Mouse (Mus musculus) left cerebral cortex, postnatal 10 days (tissue): ENCODE results near the gene Zdbf2. TPM values are rescaled to one million over a fixed set of nuclear protein-coding genes. Genes with fewer than 3 reads are reported as not detected.
"Not testable (repeated sequence)": the region's sequence is repeated elsewhere in the genome, so short reads cannot be mapped to it uniquely, and the experiment has no call there.

Experiments used
- DNase-seq, 2 experiments: peaks; one replicate each; pipeline ENCODE4 v3.0.0; 2021 to 2022; ENCODE audit warnings: low spot score in 2 of 2, mixed read lengths in 1 of 2; ENCODE audit errors: extremely low spot score in 1 of 2
- intact Hi-C: fragments of 180-260 bp; cut with DNase I; formaldehyde crosslinking; loops from one replicate; pipeline ENCODE4 v1.15.1; 2025
- microRNA-seq: library from miRNA; unstranded; fragments of <30 nt; microRNA quantifications from one replicate; pipeline ENCODE4 v1.2.0, GENCODE M21; 2022
- total RNA-seq, 2 experiments: library from RNA; stranded (reverse); gene quantifications; 2 replicates each; pipeline ENCODE4 v1.2.3; 2021

Zdbf2 gene
- total RNA-seq, 2 experiments from 2014 or later: 20.3 to 21.7 TPM

DNA sequence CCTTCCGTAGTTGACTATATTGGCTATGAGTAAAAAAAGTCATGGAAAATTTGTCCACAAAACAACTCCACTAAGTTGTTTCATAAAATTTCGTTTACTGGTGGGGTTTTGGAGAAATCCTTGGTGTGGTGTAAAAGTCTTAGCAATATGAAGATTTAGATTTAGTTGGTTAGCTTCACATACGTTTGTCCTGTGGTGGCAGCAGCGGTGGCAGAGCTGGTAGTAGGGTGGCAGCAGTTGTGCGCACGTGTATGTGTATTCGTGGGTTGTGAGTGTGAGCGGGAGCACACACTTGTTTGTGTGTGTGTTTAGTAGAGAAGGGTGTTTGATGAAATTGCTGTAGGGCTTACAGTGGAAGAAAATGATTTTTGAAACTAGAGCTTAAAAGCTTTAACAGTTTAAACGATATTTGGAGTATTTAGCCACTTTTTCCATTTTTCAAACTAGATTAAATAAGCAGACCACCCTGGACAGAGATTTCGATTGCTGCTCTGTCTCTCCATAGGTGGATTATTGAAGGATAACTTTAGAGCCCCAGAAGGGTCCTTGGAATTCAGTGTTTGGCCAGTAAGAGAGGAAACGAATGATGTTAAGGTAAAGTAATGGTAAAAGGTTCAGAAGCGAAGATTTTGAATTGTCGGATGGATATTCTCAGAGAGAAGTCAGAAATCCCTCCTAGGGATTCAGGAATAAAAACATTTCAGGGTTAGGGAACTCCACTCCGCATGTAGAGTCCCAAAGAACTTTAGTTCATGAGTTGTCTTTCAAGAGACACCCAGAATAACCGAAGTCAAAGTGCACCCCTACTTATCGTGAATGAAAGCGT is 12.9 kb upstream of the Zdbf2 start:
- intact Hi-C loops: no loop called here
- no peak for DNase-seq

DNA sequence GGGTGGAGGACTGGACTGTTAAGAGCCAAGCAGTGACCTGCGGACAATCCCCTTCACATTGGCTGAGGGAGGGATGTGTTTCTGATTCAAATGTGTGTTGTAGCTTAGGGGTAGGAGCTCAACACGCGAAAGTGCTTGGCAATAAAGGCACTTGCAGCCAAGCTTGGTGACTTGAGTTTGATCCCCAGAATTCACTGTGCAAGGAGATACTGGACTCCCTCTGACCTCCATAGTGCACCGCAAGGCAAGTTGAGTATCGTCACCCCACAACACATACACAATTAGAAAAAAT is 12.4 kb upstream of the Zdbf2 start:
- intact Hi-C loops: no loop called here
- DNase-seq: no peak

DNA sequence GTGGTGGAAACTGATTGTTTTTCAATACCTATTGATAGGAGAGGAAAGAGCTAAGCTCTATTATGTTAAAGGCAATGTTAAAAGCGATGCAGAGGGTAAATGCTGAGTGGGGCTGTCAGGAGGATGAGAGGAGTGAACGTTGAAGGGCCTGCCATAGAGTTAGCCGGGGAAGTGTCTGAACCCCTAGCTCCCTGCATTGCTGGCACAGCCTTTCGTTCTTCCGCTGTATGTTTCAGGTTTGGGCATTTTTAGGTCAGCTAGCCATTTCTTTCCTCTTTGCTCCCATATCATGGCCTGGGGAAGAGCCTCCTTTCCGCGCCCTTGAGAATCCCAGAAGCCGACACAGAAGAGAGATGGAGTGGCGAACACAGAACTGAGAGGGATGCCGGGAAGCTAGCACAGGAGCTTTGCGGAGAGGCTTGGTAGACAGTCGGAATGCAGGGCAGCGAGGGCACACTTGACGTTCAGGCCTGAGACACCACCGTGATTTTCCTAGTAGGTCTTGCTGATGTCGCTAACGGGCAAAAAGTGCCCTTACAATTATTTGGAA is 11.9 kb upstream of the Zdbf2 start:
- no peak for DNase-seq
- intact Hi-C loops: no loop called here

DNA sequence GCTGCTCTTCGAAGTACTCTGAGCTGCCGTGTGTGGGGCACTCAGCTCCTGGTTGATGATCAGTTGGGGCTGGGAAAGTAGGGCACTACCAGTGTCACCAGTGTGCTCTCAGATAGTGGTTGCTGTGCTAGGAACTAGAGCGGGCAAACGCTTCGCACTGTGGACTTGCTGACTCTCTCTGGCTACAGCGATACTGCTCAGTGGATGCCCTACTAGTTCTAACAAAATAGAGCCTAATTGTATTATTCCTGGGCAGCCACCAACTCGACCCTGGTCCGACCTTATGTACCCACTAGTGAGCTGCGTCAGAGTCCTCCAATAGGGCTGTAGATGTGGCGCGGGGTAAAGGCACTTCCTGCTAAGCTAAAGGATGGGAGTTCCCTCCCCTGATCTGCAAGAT is 9.4 kb upstream of the Zdbf2 start:
- intact Hi-C loops: no loop called here
- no peak for DNase-seq

DNA sequence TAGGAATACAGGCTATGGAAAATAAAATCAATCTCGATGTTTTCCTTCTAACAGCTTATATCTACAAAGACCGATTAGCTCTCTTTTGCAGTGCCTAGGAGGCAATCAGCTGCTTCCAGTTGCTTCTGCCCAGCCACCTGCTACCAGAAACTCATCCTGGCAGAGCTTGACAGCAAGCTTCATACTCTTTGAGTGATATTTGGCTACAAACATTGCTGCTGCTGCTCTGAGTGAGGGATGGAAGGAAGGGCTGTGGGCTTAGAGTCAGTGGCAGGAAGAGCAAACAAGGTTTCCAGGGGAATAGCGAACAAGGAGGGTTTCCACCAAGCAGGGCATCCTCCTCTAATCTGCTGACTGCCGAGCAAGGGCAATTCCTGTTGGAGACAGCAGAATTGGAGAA is 7.6 kb upstream of the Zdbf2 start:
- no peak for DNase-seq
- intact Hi-C loops: no loop called here

DNA sequence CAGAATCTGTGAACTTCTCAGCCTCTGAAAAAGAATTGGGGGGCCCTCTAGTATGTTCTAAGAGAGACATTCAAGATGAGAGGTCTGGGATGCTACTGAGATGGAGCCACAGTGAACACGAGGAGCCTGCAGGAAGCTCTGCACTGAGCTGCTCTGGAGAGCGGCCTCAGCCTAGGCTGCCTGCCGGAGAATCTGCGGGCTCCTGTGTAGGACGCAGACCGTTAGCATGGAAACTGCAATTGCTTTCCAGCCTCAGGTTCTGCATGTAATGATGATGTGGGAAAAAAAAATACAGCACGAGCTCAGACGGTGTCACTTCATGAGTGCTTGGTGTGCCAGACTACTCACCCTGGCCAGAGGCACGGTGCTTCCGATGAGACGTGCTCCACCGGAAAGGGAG is 6.9 kb upstream of the Zdbf2 start:
- DNase-seq: no peak

DNA sequence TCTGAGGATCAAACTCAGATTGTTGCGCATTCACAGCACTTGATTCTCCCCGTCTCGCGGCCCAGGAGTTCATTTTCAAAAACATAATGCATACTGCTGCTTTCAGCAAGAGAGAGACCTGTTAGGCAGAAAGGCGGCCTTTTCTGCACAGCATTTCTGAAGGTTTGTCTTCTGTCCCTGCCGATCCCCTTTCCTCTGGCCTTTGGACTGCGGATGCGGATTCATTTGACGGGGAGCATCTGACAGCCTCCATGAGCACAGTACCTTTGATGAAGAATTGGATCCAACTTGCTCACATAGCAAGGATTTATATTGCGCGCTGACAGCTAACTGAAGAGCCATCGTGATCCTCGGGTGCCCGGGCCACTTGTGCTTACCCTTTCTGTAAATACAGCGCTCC is 6.3 kb upstream of the Zdbf2 start:
- no peak for DNase-seq

More for the DNA sequence above, 6.9 kb upstream of the Zdbf2 start:
- intact Hi-C loops: no loop called here

DNA sequence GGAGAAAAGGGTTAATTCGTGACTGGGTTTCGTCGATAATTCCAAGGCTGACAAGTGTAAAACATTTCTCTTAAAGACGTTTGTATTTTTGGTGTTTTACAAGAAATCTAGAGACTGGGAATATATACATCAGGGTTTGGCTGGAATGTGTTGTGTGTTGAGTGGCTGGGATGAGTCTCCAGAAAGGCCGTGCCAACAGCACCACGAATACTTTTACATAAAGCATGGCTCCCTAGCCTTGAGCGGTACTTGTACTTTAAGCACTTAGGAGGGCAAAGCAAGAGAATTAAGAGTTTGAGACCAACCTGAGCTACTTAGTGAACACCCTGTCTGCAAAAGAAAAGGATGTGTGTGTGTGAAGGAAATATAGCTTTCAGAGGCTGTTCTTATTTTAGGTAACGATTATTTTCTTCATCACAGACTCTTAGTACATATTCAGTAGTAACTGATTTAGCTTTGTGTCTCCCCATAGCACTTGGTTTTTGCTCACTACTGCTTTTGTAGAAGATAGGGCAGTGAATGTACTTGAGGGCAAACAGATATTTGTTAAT is 865 bp upstream of the Zdbf2 start:
- intact Hi-C loops: loop anchor here (5.0 to 10.0 kb wide), 2 partner anchors 90 to 173 kb away; partner anchors contain the start of gene Adam23

More for the DNA sequence above, 6.3 kb upstream of the Zdbf2 start:
- intact Hi-C loops: no loop called here

DNA sequence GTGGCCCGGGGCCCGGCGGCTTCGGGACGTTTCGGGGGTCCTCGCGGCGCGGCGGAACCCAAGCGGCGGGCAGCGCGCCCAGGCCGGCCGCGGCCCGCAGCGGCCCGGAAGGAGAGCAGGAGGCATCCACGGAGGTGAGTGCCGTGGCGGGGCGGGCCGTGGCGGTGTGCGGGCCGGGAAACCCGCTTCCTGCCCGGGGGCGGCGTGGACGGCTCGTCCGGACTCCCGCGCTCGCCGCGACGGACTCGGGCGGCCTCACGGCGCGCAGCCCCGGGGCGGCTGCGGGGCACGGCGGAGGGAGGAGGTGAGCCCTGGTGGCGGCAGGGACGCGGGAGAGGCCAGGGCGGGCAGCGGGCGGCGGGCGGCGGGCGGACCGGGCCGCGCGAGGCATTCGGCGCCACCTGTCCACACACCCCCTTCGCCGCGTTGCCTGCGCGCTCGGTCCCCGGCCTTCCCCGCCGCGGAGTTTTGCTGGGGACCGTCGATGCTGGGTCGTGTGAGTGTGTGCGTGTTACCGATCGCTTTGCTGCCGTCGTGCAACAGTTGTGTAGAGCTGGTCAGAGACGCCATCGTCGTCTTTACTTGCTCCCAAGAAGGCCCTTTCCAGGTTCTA is 380 bp downstream of the Zdbf2 start:
- peak in 1 of 2 experiments; percentile 38 for DNase-seq
- intact Hi-C loops: loop anchor here (5.0 to 10.0 kb wide), 2 partner anchors 91 to 171 kb away; partner anchors contain the start of gene Adam23

More for the DNA sequence above, 865 bp upstream of the Zdbf2 start:
- DNase-seq: no peak

DNA sequence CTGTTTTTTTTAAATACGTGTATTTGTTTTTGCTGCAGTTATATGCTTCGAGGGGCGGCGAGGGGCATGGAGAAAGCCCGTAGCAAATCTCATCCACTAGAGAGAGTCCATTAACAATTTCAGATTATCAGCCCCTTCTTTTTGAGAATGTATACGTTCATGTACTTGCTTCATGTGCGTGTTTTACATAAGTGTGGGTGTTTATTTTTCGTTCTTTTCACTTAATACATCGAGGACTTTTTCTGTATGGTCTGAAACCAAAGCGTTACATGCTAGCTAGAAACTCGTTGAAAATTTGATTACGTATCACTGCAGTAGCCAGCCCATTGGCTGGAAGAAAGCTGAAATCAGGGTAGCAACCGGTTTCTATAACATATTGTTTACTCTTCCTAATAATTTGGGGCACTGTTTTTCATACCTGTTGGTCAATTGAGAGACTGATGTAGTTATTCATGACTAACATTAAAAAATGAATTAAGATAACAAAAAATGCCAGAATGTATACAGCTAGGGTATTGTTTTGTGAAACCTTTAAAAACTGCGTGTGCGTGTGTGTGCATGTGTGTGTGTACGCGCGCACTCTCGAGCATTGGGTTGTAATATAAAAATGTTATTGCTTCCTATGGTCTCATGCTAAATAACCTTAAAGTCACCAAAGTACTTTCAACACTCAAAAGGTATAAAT is 1.1 kb downstream of the Zdbf2 start:
- DNase-seq: no peak
- intact Hi-C loops: loop anchor here (5.0 to 10.0 kb wide), 2 partner anchors 92 to 171 kb away; partner anchors contain the start of gene Adam23

DNA sequence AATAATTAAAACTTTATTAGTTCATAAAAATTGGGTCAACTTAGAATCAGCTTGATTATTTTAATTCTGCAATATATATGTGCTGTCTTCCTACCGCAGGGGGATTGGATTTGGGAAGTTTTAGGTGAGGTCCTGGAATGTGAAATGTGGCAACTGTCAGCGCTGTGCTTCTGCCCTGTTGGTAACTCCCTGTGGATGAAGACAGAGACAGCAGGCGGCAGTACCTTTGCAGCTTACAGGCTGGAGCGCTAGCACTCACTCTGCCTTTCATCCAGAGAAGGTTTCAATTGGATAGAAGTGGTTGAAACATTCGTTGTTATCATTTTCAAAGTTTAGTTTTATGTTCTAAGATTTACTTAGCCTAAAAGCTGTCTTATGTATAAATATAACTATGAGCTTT is 5.0 kb downstream of the Zdbf2 start:
- no peak for DNase-seq
- intact Hi-C loops: loop anchor here (10.0 kb wide), 1 partner anchor 167 kb away; the partner anchor contains the start of gene Adam23

DNA sequence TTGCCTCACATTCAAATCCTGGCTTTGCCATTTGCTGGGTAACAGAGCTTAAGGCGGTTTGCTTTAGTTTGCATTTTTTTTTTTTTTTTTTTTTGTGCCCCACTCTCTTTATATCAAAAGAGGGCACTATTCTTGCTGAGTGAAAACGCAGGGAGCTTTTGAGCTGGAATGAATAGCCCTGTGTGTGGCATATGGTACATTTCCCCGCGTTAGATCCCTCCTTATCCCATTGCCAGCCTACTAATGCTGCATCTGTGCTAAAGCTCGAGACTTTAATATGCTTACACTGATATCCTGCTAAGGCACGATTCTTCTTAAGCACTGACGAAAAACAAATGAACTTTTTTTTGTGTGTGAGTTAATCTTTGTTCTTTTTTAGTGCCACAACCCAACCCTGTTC is 20.9 kb downstream of the Zdbf2 start:
- intact Hi-C loops: no loop called here
- DNase-seq: no peak

DNA sequence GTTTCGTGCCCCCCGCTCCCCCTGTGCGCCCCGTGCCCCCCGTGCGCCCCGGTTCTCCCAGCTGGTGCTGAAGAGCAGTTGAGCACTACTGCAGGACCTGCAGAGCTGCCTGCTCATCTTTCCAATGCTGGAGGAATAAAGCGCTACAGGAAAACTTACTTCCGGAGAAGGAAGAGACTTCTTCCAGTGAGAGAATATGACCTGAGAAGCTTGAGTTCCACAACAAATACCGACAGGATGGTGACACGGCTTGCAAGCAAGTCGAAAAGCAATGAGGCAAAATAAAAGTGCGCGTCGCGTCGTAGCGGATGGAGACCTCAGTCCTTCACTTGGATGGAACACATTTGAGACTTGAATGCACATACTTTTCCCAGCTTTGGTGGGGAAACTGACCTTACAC is 36.6 kb downstream of the Zdbf2 start:
- intact Hi-C loops: no loop called here

DNA sequence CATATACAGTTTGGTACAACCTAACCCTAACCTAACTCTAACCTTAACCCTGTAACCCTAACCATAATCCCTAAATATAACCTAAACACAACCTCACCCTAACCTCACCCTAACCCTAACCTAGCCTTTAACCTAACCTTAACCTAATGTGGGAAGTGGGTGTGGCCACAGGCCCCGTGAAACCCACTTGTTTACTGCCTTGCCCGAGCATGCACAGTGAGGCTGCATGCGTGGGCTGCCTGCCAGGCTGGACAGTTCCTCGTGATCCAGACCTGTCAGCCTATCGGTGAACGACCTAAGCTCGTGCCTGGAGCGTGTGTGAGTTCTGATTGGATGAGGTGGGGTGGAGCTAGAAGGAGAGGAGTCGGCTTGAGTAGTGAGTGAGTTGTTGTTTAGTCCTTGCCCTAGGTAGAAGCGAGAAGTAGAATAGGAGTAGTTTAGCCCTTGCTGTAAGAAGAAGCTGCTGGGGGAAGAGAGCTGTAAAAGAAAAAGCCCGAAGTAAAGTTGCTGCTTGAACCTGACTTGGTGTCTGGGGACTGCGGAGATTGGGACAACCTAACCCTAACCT is 50.6 kb downstream of the Zdbf2 start:
- intact Hi-C loops, DNase-seq: not testable (repeated sequence)

More for the DNA sequence above, 36.6 kb downstream of the Zdbf2 start:
- DNase-seq: no peak

Small RNA genes within 50 kb of the gene (microRNA-seq; reads per million reads assigned to microRNA genes)
- gene Gm24513: not detected

Other genes with a start within 250 kb of the Zdbf2 start
- gene Ino80d, start 158.6 kb upstream of the Zdbf2 start, total RNA-seq: 10 to 100 TPM; 27.1 to 31.2 TPM
- gene Eef1b2, start 96.4 kb upstream of the Zdbf2 start, total RNA-seq: 100 to 1,000 TPM; 488 to 516 TPM
- gene Ndufs1, start 96.4 kb upstream of the Zdbf2 start, total RNA-seq: 100 to 1,000 TPM; 143 TPM
- under 1 TPM; 0.34 to 0.94 TPM for gene Gpr1, start 58.7 kb upstream of the Zdbf2 start, total RNA-seq
- gene Adam23, start 172.6 kb downstream of the Zdbf2 start, total RNA-seq: 100 to 1,000 TPM; 155 to 157 TPM